Mouse (Mus musculus) left cerebral cortex, postnatal 10 days (tissue): ENCODE measurements at regions not wholly inside any gene's neighbourhood (a gene's known extent, or its start where the extent isn't known, plus 50 kb on each side); places are given as distances from the start of the nearest gene placed in this dataset.

Source experiments
- DNase-seq, 2 experiments: peaks; one replicate each; pipeline ENCODE4 v3.0.0; 2021 to 2022; ENCODE audit warnings: low spot score in 2 of 2, mixed read lengths in 1 of 2; ENCODE audit errors: extremely low spot score in 1 of 2
- intact Hi-C: fragments of 180-260 bp; cut with DNase I; formaldehyde crosslinking; loops from one replicate; pipeline ENCODE4 v1.15.1; 2025

- DNase-seq, result no peak
- intact Hi-C loops, result no loop called here
These were observed 584.3 kb downstream of the Slc4a3 start for GRCm38 (mm10) chr1:76130353-76130752.

- intact Hi-C loops, result no loop called here
These were observed 590.7 kb downstream of the Slc4a3 start for GRCm38 (mm10) chr1:76136810-76137209.

GRCm38 (mm10) chr1:76137701-76138100 is 591.6 kb downstream of the Slc4a3 start:
- no peak for DNase-seq

More at GRCm38 (mm10) chr1:76136810-76137209, 590.7 kb downstream of the Slc4a3 start:
- no peak for DNase-seq

GRCm38 (mm10) chr1:76143516-76143915 is 597.5 kb downstream of the Slc4a3 start:
- DNase-seq, result no peak
- intact Hi-C loops, result no loop called here

More at GRCm38 (mm10) chr1:76137701-76138100, 591.6 kb downstream of the Slc4a3 start:
- intact Hi-C loops, result no loop called here

GRCm38 (mm10) chr1:76148963-76149362 is 602.9 kb downstream of the Slc4a3 start:
- no peak for DNase-seq
- intact Hi-C loops, result no loop called here

- DNase-seq, result peak in 1 of 2 experiments; percentile 11
- intact Hi-C loops, result no loop called here
These were observed 610.2 kb downstream of the Slc4a3 start for GRCm38 (mm10) chr1:76156291-76156690.

GRCm38 (mm10) chr1:76167486-76167885 is 621.4 kb downstream of the Slc4a3 start:
- DNase-seq, result no peak
- intact Hi-C loops, result no loop called here

- intact Hi-C loops, result no loop called here
- no peak for DNase-seq
These were observed 635.1 kb downstream of the Slc4a3 start for GRCm38 (mm10) chr1:76181181-76181580.

- intact Hi-C loops, result no loop called here
- DNase-seq, result no peak
These were observed 648.8 kb downstream of the Slc4a3 start for GRCm38 (mm10) chr1:76194844-76195243.

GRCm38 (mm10) chr1:76197651-76198050 is 651.6 kb downstream of the Slc4a3 start:
- DNase-seq, result no peak
- intact Hi-C loops, result no loop called here

GRCm38 (mm10) chr1:76200906-76201305 is 654.8 kb downstream of the Slc4a3 start:
- DNase-seq, result no peak
- intact Hi-C loops, result no loop called here

GRCm38 (mm10) chr1:76212486-76212885 is 666.4 kb downstream of the Slc4a3 start:
- DNase-seq, result no peak
- intact Hi-C loops, result no loop called here

- no peak for DNase-seq
- intact Hi-C loops, result no loop called here
These were observed 698.7 kb downstream of the Slc4a3 start for GRCm38 (mm10) chr1:76244721-76245120.

- intact Hi-C loops, result no loop called here
- DNase-seq, result no peak
These were observed 700.2 kb downstream of the Slc4a3 start for GRCm38 (mm10) chr1:76246181-76246796.

- DNase-seq, result no peak
- intact Hi-C loops, result no loop called here
These were observed 701.1 kb downstream of the Slc4a3 start for GRCm38 (mm10) chr1:76247126-76247525.

GRCm38 (mm10) chr1:76258217-76258616 is 712.2 kb downstream of the Slc4a3 start:
- intact Hi-C loops, result no loop called here
- DNase-seq, result no peak

- intact Hi-C loops, result no loop called here
- DNase-seq, result peak in 1 of 2 experiments; percentile 32
These were observed 730.1 kb downstream of the Slc4a3 start for GRCm38 (mm10) chr1:76276148-76276547.

- intact Hi-C loops, result no loop called here
- no peak for DNase-seq
These were observed 730.6 kb downstream of the Slc4a3 start for GRCm38 (mm10) chr1:76276624-76277023.

GRCm38 (mm10) chr1:76283322-76283721 is 737.3 kb downstream of the Slc4a3 start:
- intact Hi-C loops, result no loop called here
- DNase-seq, result peak in 1 of 2 experiments; percentile 57

GRCm38 (mm10) chr1:76322943-76323559 is 777.0 kb downstream of the Slc4a3 start:
- no peak for DNase-seq
- intact Hi-C loops, result no loop called here

- intact Hi-C loops, result no loop called here
These were observed 777.5 kb downstream of the Slc4a3 start for GRCm38 (mm10) chr1:76323592-76323991.

More at GRCm38 (mm10) chr1:76323592-76323991, 777.5 kb downstream of the Slc4a3 start:
- no peak for DNase-seq
